Mouse (Mus musculus): ENCODE measurements around the gene B230104I21Rik. TPM values are rescaled to one million over a fixed set of nuclear protein-coding genes. Genes with fewer than 3 reads are reported as not detected.
A peak's percentile ranks its signal among the peaks of the same experiment; 100 is the strongest.

Gene B230104I21Rik
- polyA plus RNA-seq, 1 experiment, result not detected

DNA sequence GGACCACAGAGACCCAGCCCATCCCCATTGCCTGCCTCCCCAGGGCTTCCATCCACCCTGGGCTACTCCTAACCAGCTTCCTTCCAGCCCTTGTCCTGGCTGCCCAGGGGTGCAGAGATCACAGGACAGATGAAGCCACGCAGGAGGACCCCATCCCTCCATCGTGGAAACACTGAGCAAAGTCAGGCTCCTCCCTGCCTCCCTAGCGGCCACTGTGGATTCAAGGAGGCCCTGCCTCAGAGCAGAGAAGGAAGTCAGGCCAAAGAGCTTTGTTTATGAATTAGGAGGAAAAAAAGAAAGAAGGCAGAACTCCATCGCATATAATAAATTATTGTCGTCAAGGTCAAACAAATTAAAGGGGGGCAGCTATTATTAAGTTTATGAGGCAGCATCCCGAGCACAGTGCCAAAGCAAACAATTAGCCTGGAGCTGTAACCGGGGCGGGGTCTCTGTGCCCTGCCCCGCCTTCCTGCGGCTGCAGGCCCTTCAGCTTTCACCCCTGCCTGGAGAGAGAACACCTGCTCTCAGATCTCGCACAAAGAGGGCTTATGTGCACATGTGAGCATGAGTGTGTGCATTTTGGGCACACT, 12.4 kb downstream of the B230104I21Rik start:
- H3K4me3 ChIP-seq (ENCODE audit: low read depth, low read length), result no peak overlapping the region
- TF ChIP-seq POLR2A (IDR thresholded peaks at IDR 0.05; ENCODE audit: low read depth, low read length) (no peak), CTCF (IDR thresholded peaks at IDR 0.05; ENCODE audit: extremely low read depth, insufficient read length, insufficient replicate concordance, low read depth, low read length) (no peak)
- peaks cover 2% of the 10 kb centered on the region; the same call in 1 of the 2 replicates for H3K36me3 ChIP-seq (ENCODE audit: control insufficient read depth, insufficient read depth, low read length)
- H3K27me3 ChIP-seq (ENCODE audit: control insufficient read depth, insufficient read depth, low read length), result no peaks in the 10 kb centered on the region
- no peak overlapping the region for H3K27ac ChIP-seq (ENCODE audit: insufficient read depth, low read depth, low read length)
- WGBS, result 12% methylated on average over 11 of the region's 11 CpGs
- peaks cover 9% of the 10 kb centered on the region for H3K4me1 ChIP-seq (ENCODE audit: control insufficient read depth, insufficient read depth, insufficient read length, low read length)

DNA sequence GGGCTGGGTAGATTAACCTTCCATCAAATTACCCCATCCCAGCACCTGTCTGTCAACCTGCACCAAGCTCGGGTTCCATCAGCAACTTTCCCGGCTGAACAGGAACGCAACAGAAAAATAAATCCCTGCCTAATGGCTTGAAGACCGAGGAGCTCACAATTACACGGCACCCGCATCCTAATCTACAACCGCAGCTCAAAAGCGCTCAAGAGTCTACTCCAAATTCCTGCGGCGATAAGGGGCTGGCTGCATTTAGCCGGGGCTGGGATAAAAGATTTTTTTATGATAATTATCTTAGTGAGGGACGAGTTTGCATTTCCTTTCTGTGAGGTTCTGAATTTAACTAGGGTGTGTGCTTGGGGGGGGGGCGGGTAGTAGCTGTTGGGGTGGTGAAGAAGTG, 16.3 kb downstream of the B230104I21Rik start:
- Histone ChIP-seq H3K4me3 (ENCODE audit: low read depth, low read length) (no peak overlapping the region), H3K27me3 (ENCODE audit: control insufficient read depth, insufficient read depth, low read length) (no peaks in the 10 kb centered on the region), H3K27ac (ENCODE audit: insufficient read depth, low read depth, low read length) (no peak overlapping the region), H3K4me1 (ENCODE audit: control insufficient read depth, insufficient read depth, insufficient read length, low read length) (peaks cover 9% of the 10 kb centered on the region), H3K36me3 (ENCODE audit: control insufficient read depth, insufficient read depth, low read length) (no peaks in the 10 kb centered on the region)
- no peak for TF ChIP-seq POLR2A (IDR thresholded peaks at IDR 0.05; ENCODE audit: low read depth, low read length)
- no peak for TF ChIP-seq CTCF (IDR thresholded peaks at IDR 0.05; ENCODE audit: extremely low read depth, insufficient read length, insufficient replicate concordance, low read depth, low read length)
- 77% methylated on average over 13 of the region's 13 CpGs for WGBS

DNA sequence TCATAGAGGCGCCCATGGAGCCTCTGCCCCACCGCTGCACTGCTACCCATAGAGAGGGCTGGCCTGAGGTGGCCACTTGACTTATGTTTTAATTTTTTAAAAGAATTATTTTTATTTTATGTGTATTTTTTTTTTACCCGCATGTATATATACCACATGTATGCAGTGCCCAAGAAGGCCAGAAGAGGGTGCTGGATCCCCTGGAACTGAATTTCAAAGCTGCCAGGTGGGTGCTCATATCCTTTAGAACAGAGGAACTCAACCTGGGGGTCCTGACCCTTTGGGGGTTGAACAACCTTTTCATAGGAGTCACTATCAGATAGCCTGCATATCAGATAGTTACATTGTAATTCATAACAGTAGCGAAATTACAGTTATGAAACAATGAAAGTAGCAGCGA, 19.5 kb downstream of the B230104I21Rik start:
- H3K27me3 ChIP-seq (ENCODE audit: control insufficient read depth, insufficient read depth, low read length), result no peaks in the 10 kb centered on the region
- no peak overlapping the region for H3K27ac ChIP-seq (ENCODE audit: insufficient read depth, low read depth, low read length)
- peaks cover 19% of the 10 kb centered on the region; the same call in 1 of the 2 replicates for H3K4me1 ChIP-seq (ENCODE audit: control insufficient read depth, insufficient read depth, insufficient read length, low read length)
- no peak overlapping the region for H3K4me3 ChIP-seq (ENCODE audit: low read depth, low read length)
- H3K36me3 ChIP-seq (ENCODE audit: control insufficient read depth, insufficient read depth, low read length), result no peaks in the 10 kb centered on the region
- 96% methylated on average over 5 of the region's 5 CpGs for WGBS
- TF ChIP-seq POLR2A (IDR thresholded peaks at IDR 0.05; ENCODE audit: low read depth, low read length), result no peak
- TF ChIP-seq CTCF (IDR thresholded peaks at IDR 0.05; ENCODE audit: extremely low read depth, insufficient read length, insufficient replicate concordance, low read depth, low read length), result no peak; the same call in 1 of the 2 replicates

DNA sequence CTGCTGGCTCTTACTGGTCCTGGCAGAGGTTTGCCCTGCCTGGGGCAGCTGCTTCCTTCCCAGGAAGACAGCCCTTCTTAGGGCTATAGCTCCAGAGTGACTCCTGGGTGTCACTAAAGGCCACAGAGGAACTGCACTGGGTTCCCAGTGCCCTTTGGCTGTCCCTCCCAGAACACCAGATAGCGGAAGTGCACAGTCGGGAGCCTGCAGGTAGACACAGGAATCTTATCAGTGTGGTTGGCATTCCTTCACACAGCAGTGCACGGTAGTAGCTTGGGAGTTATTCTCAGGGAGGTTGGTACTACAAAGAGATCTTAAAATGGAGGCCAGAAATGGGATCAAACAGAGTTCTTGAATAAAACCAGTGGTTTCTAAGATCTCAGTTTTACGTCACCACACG, 22.4 kb downstream of the B230104I21Rik start:
- Histone ChIP-seq H3K36me3 (ENCODE audit: control insufficient read depth, insufficient read depth, low read length) (no peaks in the 10 kb centered on the region), H3K27me3 (ENCODE audit: control insufficient read depth, insufficient read depth, low read length) (no peaks in the 10 kb centered on the region), H3K4me1 (ENCODE audit: control insufficient read depth, insufficient read depth, insufficient read length, low read length) (peaks cover 19% of the 10 kb centered on the region; the same call in 1 of the 2 replicates), H3K4me3 (ENCODE audit: low read depth, low read length) (peak overlapping the region; percentile 43; the same call in 1 of the 2 replicates), H3K27ac (ENCODE audit: insufficient read depth, low read depth, low read length) (peak overlapping the region; percentile 85)
- 23% methylated on average over 5 of the region's 5 CpGs for WGBS
- TF ChIP-seq POLR2A (IDR thresholded peaks at IDR 0.05; ENCODE audit: low read depth, low read length) (no peak), CTCF (IDR thresholded peaks at IDR 0.05; ENCODE audit: extremely low read depth, insufficient read length, insufficient replicate concordance, low read depth, low read length) (no peak)

DNA sequence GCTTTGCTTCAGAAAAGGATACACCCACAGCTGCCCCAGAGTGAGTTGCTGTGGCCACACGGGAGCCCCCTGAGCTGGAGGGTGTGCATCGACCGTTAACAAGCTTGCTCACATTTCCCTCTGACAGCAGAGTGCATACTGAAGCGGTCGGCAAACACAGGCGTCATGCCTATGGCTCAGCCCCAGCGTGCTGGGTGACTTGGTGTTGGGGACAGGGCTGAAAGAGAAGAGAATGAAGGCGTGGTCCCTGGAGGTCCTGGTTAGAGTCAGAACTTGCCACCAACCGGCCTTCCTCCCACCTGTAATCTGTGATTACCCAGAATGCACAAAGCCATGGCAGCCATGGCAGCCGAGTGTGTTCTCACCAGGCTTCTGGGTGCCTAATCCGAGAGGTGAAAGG, 22.9 kb downstream of the B230104I21Rik start:
- Histone ChIP-seq H3K27ac (ENCODE audit: insufficient read depth, low read depth, low read length) (peak overlapping the region; percentile 85), H3K27me3 (ENCODE audit: control insufficient read depth, insufficient read depth, low read length) (no peaks in the 10 kb centered on the region), H3K36me3 (ENCODE audit: control insufficient read depth, insufficient read depth, low read length) (no peaks in the 10 kb centered on the region), H3K4me3 (ENCODE audit: low read depth, low read length) (peak overlapping the region; percentile 43), H3K4me1 (ENCODE audit: control insufficient read depth, insufficient read depth, insufficient read length, low read length) (peaks cover 19% of the 10 kb centered on the region; the same call in 1 of the 2 replicates)
- 25% methylated on average over 11 of the region's 11 CpGs for WGBS
- TF ChIP-seq POLR2A (IDR thresholded peaks at IDR 0.05; ENCODE audit: low read depth, low read length) (no peak), CTCF (IDR thresholded peaks at IDR 0.05; ENCODE audit: extremely low read depth, insufficient read length, insufficient replicate concordance, low read depth, low read length) (no peak)

DNA sequence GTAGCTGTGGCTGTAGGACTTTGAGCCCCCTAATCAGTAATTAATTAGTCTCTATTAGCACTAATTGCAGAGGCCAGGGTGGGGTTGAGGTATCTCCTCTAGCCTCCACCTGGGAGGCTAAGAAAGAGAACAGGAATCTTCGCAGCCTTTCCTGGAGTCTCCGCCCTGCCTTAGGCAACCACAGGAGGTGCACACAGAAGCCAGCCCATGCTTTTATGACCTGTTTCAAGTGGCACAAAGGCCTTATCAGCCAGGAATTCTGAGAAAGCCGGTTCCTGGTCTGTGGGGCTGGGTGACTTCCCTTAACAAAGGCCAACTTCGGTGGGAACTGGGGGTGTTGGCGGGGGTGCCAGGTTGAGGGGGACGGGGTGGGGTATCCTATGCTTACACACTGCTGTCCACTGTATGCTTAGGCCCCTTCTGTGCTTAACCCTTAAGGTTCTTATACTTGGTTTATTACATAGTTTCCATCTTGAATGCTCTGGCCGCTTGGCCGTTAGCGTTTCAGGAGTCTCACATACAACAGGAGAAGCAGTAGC, 23.9 kb downstream of the B230104I21Rik start:
- H3K27me3 ChIP-seq (ENCODE audit: control insufficient read depth, insufficient read depth, low read length), result no peaks in the 10 kb centered on the region
- TF ChIP-seq CTCF (IDR thresholded peaks at IDR 0.05; ENCODE audit: extremely low read depth, insufficient read length, insufficient replicate concordance, low read depth, low read length), result no peak
- TF ChIP-seq POLR2A (IDR thresholded peaks at IDR 0.05; ENCODE audit: low read depth, low read length), result no peak
- H3K27ac ChIP-seq (ENCODE audit: insufficient read depth, low read depth, low read length), result peak overlapping the region; percentile 85
- H3K4me3 ChIP-seq (ENCODE audit: low read depth, low read length), result peak overlapping the region; percentile 43
- H3K4me1 ChIP-seq (ENCODE audit: control insufficient read depth, insufficient read depth, insufficient read length, low read length), result peaks cover 19% of the 10 kb centered on the region; the same call in 1 of the 2 replicates
- WGBS, result 33% methylated on average over 9 of the region's 9 CpGs
- no peaks in the 10 kb centered on the region for H3K36me3 ChIP-seq (ENCODE audit: control insufficient read depth, insufficient read depth, low read length)

DNA sequence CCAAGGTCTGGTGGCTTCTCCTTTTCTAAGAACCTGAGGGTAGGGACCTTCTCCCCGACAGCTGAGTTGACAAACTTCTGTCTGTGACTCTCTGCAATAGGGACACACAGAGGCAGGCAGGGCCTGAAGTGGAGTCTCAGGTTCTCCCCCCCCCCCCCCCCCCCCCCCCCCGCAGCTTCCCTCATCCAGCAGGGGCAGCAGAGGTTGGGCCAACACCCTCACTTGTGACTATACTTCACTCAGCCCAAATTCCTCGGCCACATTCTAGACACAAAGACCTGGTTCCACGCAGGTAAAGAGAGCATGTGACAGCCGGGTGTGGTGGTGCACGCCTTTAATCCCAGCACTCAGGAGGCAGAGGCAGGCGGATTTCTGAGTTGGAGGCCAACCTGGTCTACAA, 24.5 kb downstream of the B230104I21Rik start:
- Histone ChIP-seq H3K4me1 (ENCODE audit: control insufficient read depth, insufficient read depth, insufficient read length, low read length) (peaks cover 19% of the 10 kb centered on the region; the same call in 1 of the 2 replicates), H3K27ac (ENCODE audit: insufficient read depth, low read depth, low read length) (peak overlapping the region; percentile 80), H3K27me3 (ENCODE audit: control insufficient read depth, insufficient read depth, low read length) (no peaks in the 10 kb centered on the region), H3K4me3 (ENCODE audit: low read depth, low read length) (no peak overlapping the region), H3K36me3 (ENCODE audit: control insufficient read depth, insufficient read depth, low read length) (no peaks in the 10 kb centered on the region)
- 57% methylated on average over 6 of the region's 7 CpGs for WGBS
- no peak for TF ChIP-seq POLR2A (IDR thresholded peaks at IDR 0.05; ENCODE audit: low read depth, low read length)
- no peak for TF ChIP-seq CTCF (IDR thresholded peaks at IDR 0.05; ENCODE audit: extremely low read depth, insufficient read length, insufficient replicate concordance, low read depth, low read length)
